ENCODE assay signal across 12 mouse cellular contexts in genomic region chr10:95306824-95307552, GRCm38 (mm10). TPM values are rescaled to one million over a fixed set of nuclear protein-coding genes. Genes with fewer than 3 reads are reported as not detected.
A peak's percentile ranks its signal among the peaks of the same experiment; 100 is the strongest.
DNase-seq lines count a peak whose midpoint lies in the region; ATAC-seq and TF ChIP-seq lines count a peak whose summit lies in the region.
"Had no signal": no experiment of that assay in that cellular context is flagged by ENCODE, and none has a peak within 500 bp of the region (broad histone marks: within the 10 kb centered on the region; RNA-seq: fewer than 3 reads in every experiment).

No protein-coding gene starts in this region.

- H3K4me3 ChIP-seq in kidney, embryonic 15.5 days (replicated peaks): no peak overlapping the region
- no peak overlapping the region for H3K4me3 ChIP-seq in lung, embryonic 15.5 days
- H3K4me3 ChIP-seq in stomach, postnatal 0 days (ENCODE audit: low read depth, low read length): no peak overlapping the region
- H3K4me3 ChIP-seq: limb, embryonic 13.5 days had no signal

- no peaks in the 10 kb centered on the region for H3K9me3 ChIP-seq in kidney, embryonic 15.5 days (replicated peaks)
- no peaks in the 10 kb centered on the region for H3K9me3 ChIP-seq in lung, embryonic 15.5 days
- H3K9me3 ChIP-seq in stomach, postnatal 0 days (ENCODE audit: control insufficient read depth, low read length): no peaks in the 10 kb centered on the region
- H3K9me3 ChIP-seq: limb, embryonic 13.5 days had no signal

- WGBS in kidney, embryonic 15.5 days: 30% methylated on average over 11 of the region's 11 CpGs
- WGBS in lung, embryonic 15.5 days: 9% methylated on average over 11 of the region's 11 CpGs
- 15% methylated on average over 11 of the region's 11 CpGs for WGBS in stomach, postnatal 0 days

- H3K4me2 ChIP-seq in kidney, embryonic 15.5 days: no peak overlapping the region
- H3K4me2 ChIP-seq in lung, embryonic 15.5 days: no peak overlapping the region
- peak overlapping the region; percentile 23; the same call in 1 of the 2 replicates for H3K4me2 ChIP-seq in stomach, postnatal 0 days (replicated peaks; ENCODE audit: low read depth)
- H3K4me2 ChIP-seq: limb, embryonic 13.5 days had no signal

- H3K4me1 ChIP-seq in kidney, embryonic 15.5 days: peaks cover 13% of the 10 kb centered on the region
- peaks cover 50% of the 10 kb centered on the region for H3K4me1 ChIP-seq in lung, embryonic 15.5 days
- peaks cover 4% of the 10 kb centered on the region for H3K4me1 ChIP-seq in stomach, postnatal 0 days (replicated peaks; ENCODE audit: control insufficient read depth, insufficient read depth)

- no peaks in the 10 kb centered on the region for H3K36me3 ChIP-seq in kidney, embryonic 15.5 days
- H3K36me3 ChIP-seq in lung, embryonic 15.5 days: no peaks in the 10 kb centered on the region
- no peaks in the 10 kb centered on the region for H3K36me3 ChIP-seq in stomach, postnatal 0 days (ENCODE audit: control insufficient read depth, insufficient read depth, low read length)
- H3K36me3 ChIP-seq: limb, embryonic 13.5 days had no signal

- no peak for TF ChIP-seq EP300 in stomach, postnatal 0 days (optimal IDR thresholded peaks at IDR 0.05)

- no peak overlapping the region for H3K27ac ChIP-seq in kidney, embryonic 15.5 days
- peak overlapping the region; percentile 65 for H3K27ac ChIP-seq in lung, embryonic 15.5 days
- H3K27ac ChIP-seq in stomach, postnatal 0 days (replicated peaks): peak overlapping the region; percentile 58; the same call in 1 of the 2 replicates
- H3K27ac ChIP-seq: limb, embryonic 13.5 days had no signal

- TF ChIP-seq CTCF in stomach, postnatal 0 days (IDR thresholded peaks at IDR 0.05; ENCODE audit: low read depth): no peak

- peaks cover 27% of the 10 kb centered on the region for H3K27me3 ChIP-seq in kidney, embryonic 15.5 days
- H3K27me3 ChIP-seq in lung, embryonic 15.5 days: no peaks in the 10 kb centered on the region
- no peaks in the 10 kb centered on the region for H3K27me3 ChIP-seq in stomach, postnatal 0 days (ENCODE audit: control insufficient read depth, insufficient read depth, low read length)

- H3K9ac ChIP-seq in kidney, embryonic 15.5 days: no peak overlapping the region
- H3K9ac ChIP-seq in lung, embryonic 15.5 days: no peak overlapping the region
- no peak overlapping the region for H3K9ac ChIP-seq in stomach, postnatal 0 days (ENCODE audit: low read length)
- H3K9ac ChIP-seq: limb, embryonic 13.5 days had no signal

- DNase-seq in kidney, adult 11 months: peak; percentile 22
- peak; percentile 63 for DNase-seq in testis, postnatal 10 days (ENCODE audit: low spot score)
- no peak for DNase-seq in testis, postnatal 14 days (ENCODE audit: low spot score)
- no peak for DNase-seq in stomach, postnatal 0 days (ENCODE audit: low spot score)
- no peak for DNase-seq in thymus, postnatal 10 days (ENCODE audit: low spot score in 2 of 2)
- DNase-seq: cerebellum, adult 18-20 months; heart, postnatal 14 days; right cerebral cortex, postnatal 14 days had no signal

- no peak for ATAC-seq in kidney, embryonic 15.5 days (replicated peaks; ENCODE audit: low FRiP score)
- peak; percentile 43; the same call in 1 of the 2 replicates for ATAC-seq in lung, embryonic 15.5 days (ENCODE audit: borderline replicate concordance, extremely low read depth, low FRiP score, low TSS enrichment)
- ATAC-seq in stomach, postnatal 0 days (ENCODE audit: low FRiP score, low TSS enrichment): peak; percentile 64; the same call in 1 of the 2 replicates
- ATAC-seq: inflammation-experienced regulatory T-cells, adult 6 months had no signal

RNA-seq across cellular contexts. Expression of gene Cradd, which starts 16.9 kb away (rescaled TPM):
- 7.7 and 9.3 TPM in 2 replicates for polyA plus RNA-seq in kidney, embryonic 15.5 days (2015; fragmentation: Nextera tagmentation; extraction: Ambion mirVana)
- polyA plus RNA-seq in lung, embryonic 15.5 days (2015; fragmentation: Nextera tagmentation; extraction: Ambion mirVana): 12.7 and 12.9 TPM in 2 replicates
- polyA plus RNA-seq in stomach, postnatal 0 days (2015; fragmentation: Nextera tagmentation; extraction: Ambion mirVana): 9.8 and 12.5 TPM in 2 replicates

Comparison
In these comparisons a context has a peak if more than half of its experiments do, and no peak if none do; other contexts are left out.
1. DNase-seq: peak in kidney, adult 11 months (single experiment) and testis, postnatal 10 days (single experiment); none in testis, postnatal 14 days (single experiment), stomach, postnatal 0 days (single experiment) and thymus, postnatal 10 days (0 of 2).